Mouse (Mus musculus) MEL (cell line): ENCODE measurements around the gene Hmcn2.

Experiments used
- POLR2A ChIP-seq, 2 experiments: IDR thresholded peaks; 2 replicates each; pipeline ENCODE4 v1.6.1; 2011 to 2012; ENCODE audit warnings: low read length in 2 of 2, mild to moderate bottlenecking in 2 of 2, control low read depth in 1 of 2, improper control_type of control experiment in 1 of 2, low read depth in 1 of 2, moderate library complexity in 1 of 2; ENCODE audit not compliant: control insufficient read depth in 1 of 2, insufficient read depth in 1 of 2, poor library complexity in 1 of 2
- TCF12 ChIP-seq: IDR thresholded peaks from 2 replicates; pipeline ENCODE4 v1.6.1; 2014; ENCODE audit warnings: low read depth, mild to moderate bottlenecking, inconsistent platforms, low read length, improper control_type of control experiment, moderate library complexity
- ZNF384 ChIP-seq: IDR thresholded peaks from 2 replicates; pipeline ENCODE4 v1.6.1; 2012; ENCODE audit warnings: low read depth, mild to moderate bottlenecking, inconsistent platforms, low read length, improper control_type of control experiment

GRCm38 (mm10) chr2:31341726-31342535 lies 27.7 kb downstream of the Hmcn2 start:
- TF ChIP-seq ZNF384 (no peak), POLR2A (IDR thresholded peaks at IDR 0.05; ENCODE audit: control insufficient read depth in 1 of 2, insufficient read depth in 1 of 2, low read depth in 1 of 2, low read length in 2 of 2, poor library complexity in 1 of 2) (no peak), TCF12 (no peak)
